Mouse (Mus musculus) kidney, postnatal 10 days (tissue): ENCODE data around the gene Sstr3.

ENCODE experiments used
- DNase-seq: peaks from one replicate; pipeline ENCODE4 v3.0.0; 2021; ENCODE audit warnings: mixed read lengths

Sstr3 gene

DNA sequence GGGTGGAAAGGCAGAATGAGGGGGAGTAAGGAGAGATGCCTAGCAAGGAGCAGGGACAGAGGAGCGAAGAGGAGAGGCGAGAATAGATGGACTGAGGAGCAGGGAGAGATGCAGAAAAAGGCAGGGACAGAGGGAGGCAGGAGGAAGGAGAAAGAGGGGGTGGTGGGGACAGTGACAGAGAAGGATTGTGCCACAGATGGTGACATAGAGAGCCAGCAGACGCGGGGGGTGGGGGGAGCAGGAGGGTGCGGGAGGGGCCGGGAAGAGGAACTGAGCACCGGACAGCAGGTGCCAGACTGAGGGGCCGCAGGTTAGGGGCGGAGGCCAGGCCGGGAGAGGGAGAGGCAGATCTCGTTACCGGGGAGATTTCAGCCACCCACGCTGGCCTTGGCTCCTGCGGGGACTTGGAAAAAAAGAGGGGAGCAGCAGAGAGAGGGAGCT lies at the start of gene Sstr3:
TSS of gene Sstr3 (minus strand) at position 125 of the 441 bp plus-strand sequence.
- no peak for DNase-seq

DNA sequence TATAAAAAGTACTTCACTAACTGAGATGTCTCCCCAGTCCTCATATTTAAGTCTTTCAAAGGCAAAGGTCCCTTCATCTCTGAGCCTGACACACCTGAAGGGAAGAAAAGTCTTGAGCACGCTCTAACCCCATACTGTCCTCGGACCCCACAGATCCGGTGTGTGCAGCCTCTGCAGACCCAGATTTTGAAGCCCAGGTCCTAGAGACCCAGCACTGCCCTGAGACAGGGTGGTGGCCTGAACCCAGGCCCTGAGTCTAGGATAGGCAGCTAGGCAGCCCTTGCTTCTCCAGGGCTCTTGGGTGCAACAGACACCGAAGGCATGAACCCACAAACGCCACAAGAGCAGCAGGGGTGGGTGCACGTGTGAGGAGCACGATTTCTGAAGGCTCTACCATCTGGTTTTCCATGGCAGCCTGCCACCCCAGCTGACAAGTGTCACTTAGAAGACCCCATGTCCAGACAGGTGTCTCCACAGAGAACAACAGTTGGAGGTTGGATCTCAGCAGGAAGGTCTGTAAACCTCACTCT lies 49.5 kb upstream of the Sstr3 start:
- no peak for DNase-seq

DNA sequence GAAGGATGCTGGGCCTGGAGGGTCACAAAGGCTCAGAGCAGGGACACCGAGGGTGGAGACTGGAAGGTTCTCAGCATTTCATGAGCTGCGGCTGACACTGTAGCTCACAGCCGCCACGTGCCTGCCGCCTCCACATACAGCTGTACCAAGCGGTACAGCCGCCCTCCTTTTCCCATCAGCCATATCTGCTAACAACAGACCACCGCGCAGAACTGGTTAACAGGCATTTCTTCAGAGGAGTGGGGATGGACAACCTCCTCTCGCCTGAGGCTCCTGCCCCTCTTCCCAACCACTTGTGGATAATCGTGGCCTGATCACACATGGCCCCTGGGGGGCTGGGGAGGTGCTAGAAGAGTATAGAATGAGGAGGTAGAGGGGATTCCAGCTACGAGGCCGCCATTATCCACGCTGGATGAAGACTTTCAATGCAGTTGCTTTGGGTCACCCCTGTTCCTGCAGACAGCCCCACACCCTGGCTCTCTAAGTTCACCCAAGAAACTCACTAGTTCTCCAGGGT lies 48.0 kb upstream of the Sstr3 start:
- no peak for DNase-seq

DNA sequence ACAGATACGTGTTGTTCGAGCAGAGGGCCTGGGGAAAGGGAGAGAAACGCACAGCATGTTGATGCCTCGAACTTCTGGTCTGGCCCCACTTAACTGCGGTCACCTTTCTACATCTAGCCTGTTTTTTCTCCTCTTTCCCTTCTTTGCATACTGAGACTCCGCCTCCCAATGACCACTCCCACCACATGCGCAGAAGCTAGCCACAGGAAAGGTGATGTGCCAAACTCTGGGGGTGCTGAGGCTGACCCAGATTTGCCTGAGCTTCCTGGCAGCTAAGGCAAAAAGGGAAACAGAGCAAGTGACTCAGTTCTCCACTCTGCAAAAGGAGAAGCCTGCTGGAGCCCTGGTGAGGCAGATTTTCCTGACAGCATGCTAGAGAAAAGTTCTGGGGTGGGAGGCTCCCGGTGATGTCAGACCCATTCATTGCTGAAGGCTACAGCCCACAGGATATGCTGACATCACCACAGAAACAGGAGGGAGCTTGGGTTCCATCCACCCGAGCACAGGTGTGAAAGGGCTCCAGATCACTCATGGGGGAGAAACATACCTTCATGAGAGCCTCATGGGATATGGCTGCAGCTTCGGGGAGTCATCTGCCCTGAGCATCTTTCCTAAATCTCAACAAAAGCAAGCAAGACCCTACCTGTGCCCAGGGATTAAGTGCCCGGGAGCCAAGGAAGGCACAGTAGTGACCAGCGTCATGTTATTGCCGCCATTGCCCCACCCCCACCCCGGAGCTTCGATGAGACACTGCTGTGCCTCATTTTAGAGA lies 47.4 kb upstream of the Sstr3 start:
- no peak for DNase-seq

DNA sequence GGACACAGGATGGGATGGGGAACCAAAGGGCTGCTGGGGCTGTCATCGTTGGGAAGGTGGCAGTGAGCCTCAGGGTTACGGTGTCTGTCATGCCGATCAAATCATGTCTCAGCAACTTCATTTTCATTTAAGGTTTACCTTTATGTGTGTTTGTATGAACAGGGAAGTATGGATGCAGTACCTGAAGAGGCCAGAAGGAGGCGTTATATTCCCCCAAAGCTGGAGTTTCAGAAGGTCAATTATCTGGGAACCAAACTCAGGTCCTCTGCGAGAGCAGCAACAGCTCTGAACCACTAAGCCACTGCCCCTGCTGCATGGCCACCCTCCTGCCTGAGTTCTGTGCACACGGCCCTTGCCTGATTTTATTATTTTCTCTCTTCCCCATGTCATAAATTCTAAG lies 46.3 kb upstream of the Sstr3 start:
- no peak for DNase-seq

DNA sequence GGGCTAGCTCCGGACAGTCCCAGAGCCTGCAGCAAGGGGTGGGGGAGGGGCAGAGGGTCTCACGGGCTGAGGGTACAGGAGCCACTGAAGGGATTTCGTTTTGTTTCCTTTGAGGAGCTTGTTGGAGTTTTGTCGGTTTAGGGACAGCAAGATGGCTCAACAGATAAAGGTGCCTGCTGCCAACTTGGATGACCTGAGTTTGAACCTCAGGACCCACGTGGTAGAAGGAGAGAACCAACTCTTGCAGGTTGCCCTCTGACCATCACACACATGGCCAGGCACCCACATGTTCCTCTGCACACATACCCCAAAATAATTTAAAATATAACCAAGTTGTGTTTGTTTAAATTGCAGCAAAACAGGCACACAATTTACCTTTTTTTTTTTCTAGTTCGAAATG lies 45.5 kb upstream of the Sstr3 start:
- DNase-seq: no peak

DNA sequence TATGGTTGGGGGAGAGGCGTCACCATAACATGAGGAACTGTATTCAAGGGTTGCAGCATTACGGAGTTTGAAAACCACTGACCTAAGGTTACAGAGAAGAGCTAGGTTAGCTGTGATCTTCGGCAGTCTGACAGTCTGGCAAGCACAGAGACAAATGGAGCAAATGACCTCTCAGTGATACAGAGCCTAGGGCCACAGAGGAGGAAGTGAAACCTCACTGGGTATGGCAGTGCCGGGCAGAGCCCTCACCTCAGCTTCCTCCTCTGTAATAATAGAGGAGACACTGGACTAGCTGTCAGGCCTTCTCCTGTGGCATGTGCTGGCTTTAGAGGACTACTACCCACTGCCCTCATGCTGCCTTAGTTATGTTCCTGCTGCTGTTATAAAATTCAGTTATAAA lies 44.4 kb upstream of the Sstr3 start:
- DNase-seq: no peak

DNA sequence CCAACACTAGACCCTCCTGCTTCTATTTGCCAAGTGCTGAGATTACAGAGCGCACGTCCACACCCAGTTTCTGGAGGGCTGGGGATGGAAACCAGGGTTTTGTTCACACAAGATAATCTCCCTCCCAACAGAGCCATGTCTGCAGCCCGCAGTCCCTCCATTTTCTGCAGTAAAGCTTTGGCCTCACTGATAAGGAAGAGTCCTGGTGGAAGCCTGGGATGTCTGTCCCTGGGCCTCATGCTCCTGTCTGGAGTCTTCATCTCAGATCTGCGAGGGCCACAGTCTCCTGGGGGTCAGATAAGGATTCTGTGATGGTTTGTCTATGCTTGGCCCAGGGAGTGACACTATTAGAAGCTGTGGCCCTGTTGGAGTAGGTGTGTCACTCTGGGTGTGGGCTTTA lies 43.6 kb upstream of the Sstr3 start:
- DNase-seq: no peak

DNA sequence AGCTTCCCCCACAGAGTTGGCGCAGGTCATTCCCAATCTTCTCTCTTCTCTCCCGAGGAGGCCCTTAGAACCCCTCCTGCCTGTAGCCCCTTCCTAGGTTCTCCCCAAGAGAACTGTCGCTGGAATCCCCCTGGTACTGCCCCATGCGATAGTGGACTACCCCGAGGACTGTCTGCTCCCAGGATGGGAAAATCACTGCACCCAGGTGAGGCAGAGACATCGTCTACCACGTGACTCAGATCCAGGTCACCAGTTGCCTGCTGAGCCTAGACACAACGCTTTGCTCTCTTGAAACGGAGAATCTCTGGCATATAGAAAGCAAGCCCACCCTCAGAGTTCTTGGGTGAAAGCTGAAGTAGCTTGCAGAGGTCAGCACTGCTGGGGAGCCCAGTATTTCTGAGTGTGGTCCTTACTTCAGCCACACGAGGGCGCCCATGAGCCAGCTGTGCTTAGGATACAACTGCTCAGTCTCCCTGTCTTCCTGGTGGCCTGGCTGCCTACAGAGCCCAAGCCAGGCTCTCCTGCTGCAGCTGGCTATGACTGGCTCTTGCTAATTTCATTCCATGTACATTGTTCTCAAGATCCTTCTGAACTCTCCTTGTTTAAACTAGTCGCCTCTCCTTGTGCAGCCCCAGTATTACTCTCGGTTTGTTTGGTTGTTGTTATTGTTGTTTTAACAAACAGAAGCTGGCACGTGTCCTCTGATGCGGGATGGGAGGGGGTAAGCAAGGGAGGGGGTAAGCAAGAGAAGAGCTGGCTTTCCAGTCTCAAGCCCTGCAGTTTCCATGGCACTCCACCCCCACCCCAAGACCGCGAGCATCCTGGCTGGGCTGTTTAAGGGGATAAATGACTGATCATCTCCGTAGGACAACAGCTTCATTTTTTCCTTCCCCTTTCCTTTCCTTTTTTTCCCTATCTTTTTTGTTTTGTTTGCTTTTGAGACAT lies 42.8 kb upstream of the Sstr3 start:
- peak; percentile 92 for DNase-seq

DNA sequence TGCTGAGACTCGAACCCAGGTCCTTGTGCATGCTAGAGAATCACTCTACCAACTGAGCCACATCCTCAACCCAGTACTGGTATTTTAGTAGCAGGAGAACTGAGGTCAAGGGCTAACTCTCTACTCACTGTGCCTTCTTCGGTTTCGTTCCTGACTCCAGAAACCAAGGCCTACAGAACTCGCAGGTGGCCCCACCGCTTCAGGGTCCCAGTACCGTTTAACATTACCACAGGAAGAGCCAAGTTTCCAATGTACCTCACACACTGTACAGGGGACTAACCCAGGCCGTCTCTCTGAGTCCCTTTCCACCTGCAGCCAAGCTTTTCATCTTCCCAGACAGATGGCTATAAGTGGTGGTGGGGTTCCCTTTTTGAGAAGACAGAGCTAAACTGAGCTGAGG lies 40.9 kb upstream of the Sstr3 start:
- DNase-seq: no peak

DNA sequence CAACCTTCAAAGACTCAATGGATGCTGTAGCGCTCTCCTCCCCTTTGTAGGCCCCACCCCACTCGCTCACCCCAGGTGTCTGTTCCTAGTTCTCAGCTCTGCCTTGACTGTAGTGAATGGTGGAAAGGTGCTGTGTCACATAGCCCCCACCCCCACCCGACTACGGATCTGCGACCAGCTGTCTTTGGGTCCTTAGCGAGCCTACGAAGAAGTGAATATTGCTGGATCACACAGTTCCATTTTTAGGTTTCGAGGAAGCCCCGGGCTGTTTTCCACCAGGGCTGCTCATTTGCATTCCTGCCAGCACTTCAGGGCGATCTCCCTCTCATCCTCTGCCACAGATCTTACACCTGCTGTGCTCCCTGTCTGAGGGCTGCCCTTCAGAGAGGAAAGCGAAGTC lies 38.9 kb upstream of the Sstr3 start:
- no peak for DNase-seq

DNA sequence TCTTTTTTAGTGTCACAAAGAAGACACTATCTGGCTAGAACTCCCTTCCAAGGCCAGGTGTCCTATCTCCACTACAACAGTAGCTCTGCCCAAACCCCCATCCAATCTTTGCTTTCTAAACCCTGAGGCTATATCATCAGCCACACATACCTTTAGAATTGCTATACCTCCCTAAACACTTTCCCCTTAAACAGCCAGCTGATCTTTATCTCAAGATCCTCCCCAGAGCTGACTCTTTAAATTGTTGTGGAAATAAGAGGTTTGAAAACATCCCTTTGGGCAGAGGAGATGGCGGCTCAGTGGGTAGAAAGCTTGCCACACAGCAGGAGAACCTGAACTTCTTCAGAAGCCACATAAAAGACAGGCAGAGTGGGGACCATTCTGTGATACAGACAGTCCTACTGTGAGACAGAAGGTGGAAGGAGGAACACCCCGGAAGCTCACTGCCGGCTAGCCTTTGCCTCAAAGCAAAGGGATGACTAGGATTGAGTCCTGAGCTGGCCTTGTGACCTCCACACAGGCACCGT lies 31.9 kb upstream of the Sstr3 start:
- no peak for DNase-seq

DNA sequence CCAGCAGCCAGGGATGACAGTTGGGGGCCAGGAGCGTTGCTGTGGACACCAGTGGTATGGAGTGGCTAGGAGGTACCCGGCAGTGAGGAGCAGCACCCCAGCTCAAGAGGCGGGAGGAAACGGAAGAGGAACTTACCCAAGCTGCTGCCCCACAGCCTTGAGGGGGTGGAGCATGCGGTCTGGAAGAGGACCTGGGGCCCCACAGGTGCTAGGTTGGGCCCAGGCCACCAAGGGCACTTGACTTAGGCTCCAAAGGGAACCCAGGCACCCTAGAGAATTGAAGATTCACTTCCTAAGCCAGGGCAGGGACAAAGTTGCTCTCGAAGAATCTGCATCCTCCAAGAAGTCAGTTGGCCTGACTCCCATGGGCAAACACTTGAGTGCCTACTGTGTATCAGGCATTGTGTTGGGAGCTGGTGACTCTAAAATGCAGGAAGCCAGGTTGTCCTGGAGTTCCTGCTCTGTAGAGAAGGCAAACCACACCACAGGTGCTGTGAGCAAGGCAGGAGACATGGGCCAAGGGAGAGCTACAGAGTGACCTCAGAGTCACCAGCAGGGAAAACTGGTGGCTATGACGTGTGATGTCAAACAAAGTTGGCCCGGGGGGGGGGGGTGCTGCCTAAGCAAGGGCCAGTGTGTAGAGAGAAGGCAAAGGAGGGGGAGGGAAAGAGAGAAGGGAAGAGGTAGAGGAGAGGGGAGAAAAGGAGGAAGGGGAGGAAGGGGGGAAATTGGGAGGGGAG lies 28.3 kb upstream of the Sstr3 start, which contains the start of gene Rac2:
TSS of gene Rac2 (minus strand) at position 126 of the 740 bp plus-strand sequence.
- DNase-seq: no peak

DNA sequence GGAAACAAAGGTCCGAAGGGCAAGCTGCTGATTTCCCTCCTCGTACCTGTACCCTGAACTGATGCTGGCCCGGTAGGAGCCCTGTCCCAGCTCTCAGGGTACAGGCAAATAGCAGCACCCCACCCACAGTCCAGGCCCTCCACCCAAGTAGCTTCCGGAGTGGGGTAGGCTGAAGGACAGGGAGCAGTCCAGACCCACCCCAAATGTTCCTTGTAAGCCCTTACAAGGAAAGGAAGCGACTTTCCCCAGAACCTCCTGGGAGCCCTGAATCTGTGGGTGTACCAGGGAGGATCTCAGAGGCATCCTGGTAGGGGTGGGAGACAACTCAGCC lies 27.8 kb upstream of the Sstr3 start:
- DNase-seq: no peak

DNA sequence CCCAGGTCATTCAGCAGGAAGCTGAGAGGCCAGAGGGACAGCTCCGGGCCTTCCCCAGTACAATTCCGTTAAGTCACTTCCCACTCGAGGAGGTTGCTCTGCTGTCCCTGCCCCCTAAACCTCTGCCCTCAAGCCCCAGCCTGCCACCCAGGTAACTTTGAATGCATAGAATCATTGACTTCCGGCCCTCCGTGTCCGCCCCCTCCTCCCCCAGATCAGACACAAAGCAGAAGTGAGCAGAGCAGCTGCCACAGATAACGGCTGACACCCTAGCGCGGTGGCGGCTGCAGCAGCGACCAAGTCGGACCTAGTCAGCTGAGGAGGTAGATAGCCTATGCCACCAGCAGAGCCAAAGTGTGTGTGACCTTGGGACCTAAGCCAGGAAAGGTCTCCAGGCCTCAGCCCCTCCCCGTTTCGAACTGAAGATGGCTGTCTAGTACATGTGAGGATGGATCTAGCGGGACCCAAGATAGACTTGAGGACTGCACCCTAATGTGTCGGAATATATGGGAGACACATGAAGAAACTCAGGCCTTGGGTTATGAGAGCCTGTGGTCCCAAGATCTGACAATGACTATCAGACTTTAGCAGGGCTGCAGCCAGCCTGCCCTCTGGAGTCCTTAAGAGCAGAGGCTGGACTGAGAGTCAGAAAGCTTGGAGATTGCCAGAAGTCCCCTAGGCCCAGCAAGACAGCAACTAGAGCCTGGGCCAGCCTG lies 27.2 kb upstream of the Sstr3 start:
- no peak for DNase-seq

DNA sequence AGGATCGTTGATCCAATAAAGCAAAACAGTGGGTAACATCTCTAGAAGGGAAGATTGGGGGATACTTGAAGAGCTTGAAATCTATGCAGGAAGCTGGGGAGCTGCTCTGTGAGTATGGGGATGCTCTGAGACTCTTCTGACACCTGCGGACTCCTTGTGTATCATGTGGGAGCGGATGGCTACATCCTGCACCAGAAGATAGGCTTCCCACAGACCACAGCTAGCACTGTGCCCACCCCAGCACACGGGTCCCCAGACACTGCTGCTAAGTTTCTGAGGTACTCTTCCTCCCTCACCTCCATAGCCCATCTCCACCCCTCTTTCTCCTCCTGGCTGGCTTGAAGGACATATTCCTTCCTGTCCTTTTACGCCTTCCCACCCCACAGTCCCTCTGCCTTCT lies 25.7 kb upstream of the Sstr3 start:
- DNase-seq: no peak

DNA sequence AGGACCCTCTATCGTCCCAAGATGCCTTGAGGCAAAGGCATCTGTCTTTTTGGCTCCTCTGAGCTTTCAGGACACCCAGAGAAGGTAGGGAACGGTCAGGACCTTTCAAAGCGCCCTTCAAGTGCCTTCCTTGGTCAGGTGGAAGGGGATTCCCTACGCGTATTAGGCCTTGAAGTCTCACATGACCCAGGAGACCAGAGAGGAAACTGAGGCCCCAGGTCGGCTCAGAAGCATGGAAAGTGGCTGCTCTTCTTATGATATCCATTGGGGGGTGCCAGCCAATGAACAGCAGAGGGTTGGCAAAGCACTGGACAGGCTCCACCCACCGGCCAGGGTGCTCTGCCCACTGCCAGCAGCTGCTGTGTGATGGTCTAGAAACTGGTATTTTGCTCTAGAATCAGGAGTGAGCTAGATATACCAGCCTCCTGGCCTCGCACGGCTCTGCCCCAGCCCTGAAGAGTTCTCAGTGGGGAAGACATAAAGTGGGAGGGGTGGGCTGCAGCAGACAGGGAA lies 23.2 kb upstream of the Sstr3 start:
- no peak for DNase-seq

DNA sequence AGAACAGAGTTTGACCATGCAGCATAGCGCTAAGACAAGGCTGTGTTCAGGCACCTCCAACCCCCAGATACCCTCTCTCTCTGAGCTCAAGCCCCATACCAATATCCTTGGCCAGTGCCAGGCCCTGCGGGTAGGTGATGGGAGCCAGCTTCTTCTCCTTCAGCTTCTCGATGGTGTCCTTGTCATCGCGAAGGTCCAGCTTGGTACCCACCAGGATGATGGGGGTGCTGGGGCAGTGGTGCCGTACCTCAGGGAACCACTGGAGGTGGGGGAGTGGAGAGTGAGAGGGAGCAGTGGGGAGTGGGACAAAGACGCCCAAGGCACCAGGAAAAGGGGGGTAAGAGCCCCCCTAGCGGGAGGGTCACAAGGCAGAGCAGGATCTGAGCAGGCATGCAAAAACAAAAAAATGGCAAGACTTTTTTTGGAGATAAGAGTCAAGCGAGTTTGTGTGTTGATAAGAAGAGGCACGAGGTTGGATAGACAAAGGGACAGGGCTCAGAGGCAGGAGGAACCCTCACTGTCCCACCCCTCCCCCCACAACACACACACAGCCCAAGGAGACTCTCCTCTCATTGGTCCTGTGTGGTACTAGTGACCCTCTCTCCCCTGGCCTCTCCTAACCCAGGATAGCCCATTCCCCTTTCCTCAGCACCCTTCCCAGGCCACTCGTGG lies 20.4 kb upstream of the Sstr3 start:
- DNase-seq: no peak

DNA sequence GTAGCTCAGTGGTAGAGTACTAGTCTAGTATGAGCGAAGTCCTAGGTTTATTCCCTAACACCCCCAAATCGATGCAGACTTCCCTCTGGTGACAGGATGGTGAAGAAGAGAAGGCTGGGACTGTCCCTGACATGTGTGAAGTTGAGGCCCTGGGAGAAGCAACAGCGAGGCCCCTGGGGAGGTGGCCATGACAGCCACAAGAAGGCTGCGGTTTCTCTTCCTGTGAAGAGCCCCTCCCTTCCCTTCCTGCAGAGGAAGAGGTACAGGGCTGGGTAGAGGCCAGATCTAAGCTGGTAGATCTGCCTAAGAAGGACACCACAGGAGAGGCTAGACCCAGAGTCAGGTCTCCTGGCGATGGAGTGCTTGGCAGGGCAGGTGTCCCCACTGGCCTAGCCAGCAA lies 19.5 kb upstream of the Sstr3 start:
- DNase-seq: no peak

DNA sequence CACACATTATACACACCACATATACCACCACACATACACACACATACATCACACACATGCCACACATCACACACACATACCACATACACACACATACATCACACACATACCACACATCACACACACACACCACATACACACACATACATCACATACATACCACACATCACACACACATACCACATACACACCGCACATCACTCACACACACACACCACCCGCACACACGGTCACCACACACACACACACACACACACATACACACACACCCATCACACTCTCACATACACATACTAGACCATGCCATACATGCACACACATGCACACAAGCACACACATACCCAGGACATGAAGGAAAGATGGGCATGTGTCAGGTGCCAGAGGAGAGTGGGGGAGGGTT lies 18.9 kb upstream of the Sstr3 start:
- no peak for DNase-seq
